Mouse (Mus musculus) midbrain, embryonic 14.5 days (tissue): ENCODE measurements around the gene Hlcs. TPM values are rescaled to one million over a fixed set of nuclear protein-coding genes. Genes with fewer than 3 reads are reported as not detected.
A peak's percentile ranks its signal among the peaks of the same experiment; 100 is the strongest.

ENCODE experiments used
- ATAC-seq: fragments of 200-750 bp; cut with Nextera tagmentation; 2 replicates; pipeline ENCODE4 v1.8.0; 2017; ENCODE audit warnings: moderate number of reproducible peaks, moderate library complexity; ENCODE audit not compliant: low FRiP score, low TSS enrichment
- DNase-seq: peaks from one replicate; pipeline ENCODE4 v3.0.0-alpha.2; 2015
- H3K27ac ChIP-seq: fragments of 300-500 bp; sonication (generic); replicated peaks from 2 replicates; pipeline ENCODE4 v1.5.1; 2014; ENCODE audit warnings: mild to moderate bottlenecking, low read depth, low read length, moderate library complexity
- H3K27me3 ChIP-seq: fragments of 300-500 bp; sonication (generic); 2 replicates; pipeline ENCODE4 v1.6.1; 2014; ENCODE audit warnings: low read length, control low read depth, mixed read lengths; ENCODE audit not compliant: control insufficient read depth, insufficient read depth
- H3K36me3 ChIP-seq: fragments of 300-500 bp; sonication (generic); 2 replicates; pipeline ENCODE4 v1.6.1; 2014; ENCODE audit warnings: low read length, control low read depth; ENCODE audit not compliant: control insufficient read depth, insufficient read depth
- H3K4me1 ChIP-seq: fragments of 300-500 bp; sonication (generic); 2 replicates; pipeline ENCODE4 v1.6.1; 2014; ENCODE audit warnings: mild to moderate bottlenecking, antibody characterized with exemption, low read length, control low read depth; ENCODE audit not compliant: control insufficient read depth, insufficient read depth
- H3K4me2 ChIP-seq: fragments of 300-500 bp; sonication (generic); 2 replicates; pipeline ENCODE4 v1.6.1; 2014; ENCODE audit warnings: mild to moderate bottlenecking, low read length, moderate library complexity
- H3K4me3 ChIP-seq: fragments of 300-500 bp; sonication (generic); replicated peaks from 2 replicates; pipeline ENCODE4 v1.5.1; 2014; ENCODE audit warnings: low read depth, low read length
- H3K9ac ChIP-seq: fragments of 300-500 bp; sonication (generic); replicated peaks from 2 replicates; pipeline ENCODE4 v1.6.1; 2014; ENCODE audit warnings: mild to moderate bottlenecking, low read length, moderate library complexity
- H3K9me3 ChIP-seq: fragments of 300-500 bp; sonication (generic); 2 replicates; pipeline ENCODE4 v1.6.1; 2016; ENCODE audit warnings: low read length, control low read depth, mixed read lengths; ENCODE audit not compliant: control insufficient read depth
- WGBS: fragments of 180-500 bp; shearing (Covaris S2); extraction: QIAGEN DNeasy Blood & Tissue Kit; methylation state at CpG from one replicate; pipeline ENCODE4 v1.1.7; 2014; 5-methylcytosine and 5-hydroxymethylcytosine counted together
- polyA plus RNA-seq: library from polyadenylated mRNA; unstranded; fragments of >200 nt; fragmentation: Nextera tagmentation; extraction: Ambion mirVana; gene quantifications from 2 replicates; pipeline ENCODE4 v1.2.1, GENCODE M21; 2014

The Hlcs gene
- polyA plus RNA-seq, 1 experiment from 2014 or later, result 7.2 TPM

GRCm38 (mm10) chr16:94302274-94303202, 10.8 kb downstream of the Hlcs start:
- no peaks in the 10 kb centered on the region for H3K36me3 ChIP-seq
- DNase-seq (peak; percentile 76), ATAC-seq (peak; percentile 46; the same call in 1 of the 2 replicates)
- peak overlapping the region; percentile 70 for H3K27ac ChIP-seq
- H3K4me3 ChIP-seq, result peak overlapping the region; percentile 15
- H3K9me3 ChIP-seq, result no peaks in the 10 kb centered on the region
- H3K27me3 ChIP-seq, result no peaks in the 10 kb centered on the region
- H3K4me2 ChIP-seq, result peak overlapping the region; percentile 54
- H3K9ac ChIP-seq, result peak overlapping the region; percentile 51; the same call in 1 of the 2 replicates
- 8% methylated on average over 30 of the region's 30 CpGs for WGBS
- H3K4me1 ChIP-seq, result peaks cover 13% of the 10 kb centered on the region

- H3K9me3 ChIP-seq, result no peaks in the 10 kb centered on the region
- no peak for DNase-seq
- 83% methylated on average over 5 of the region's 5 CpGs for WGBS
These were observed 11.7 kb downstream of the Hlcs start for GRCm38 (mm10) chr16:94301696-94302095.

GRCm38 (mm10) chr16:94301194-94301593, 12.2 kb downstream of the Hlcs start:
- H3K9me3 ChIP-seq, result no peaks in the 10 kb centered on the region
- DNase-seq (no peak), ATAC-seq (no peak)
- peaks cover 13% of the 10 kb centered on the region for H3K4me1 ChIP-seq
- no peak overlapping the region for H3K4me2 ChIP-seq
- H3K4me3 ChIP-seq, result no peak overlapping the region
- H3K27ac ChIP-seq, result no peak overlapping the region
- no peaks in the 10 kb centered on the region for H3K36me3 ChIP-seq
- H3K9ac ChIP-seq, result no peak overlapping the region
- 95% methylated on average over 4 of the region's 4 CpGs for WGBS
- no peaks in the 10 kb centered on the region for H3K27me3 ChIP-seq

More at GRCm38 (mm10) chr16:94301696-94302095, 11.7 kb downstream of the Hlcs start:
- Histone ChIP-seq H3K27me3 (no peaks in the 10 kb centered on the region), H3K27ac (no peak overlapping the region), H3K36me3 (no peaks in the 10 kb centered on the region), H3K4me1 (peaks cover 13% of the 10 kb centered on the region), H3K9ac (no peak overlapping the region), H3K4me3 (no peak overlapping the region), H3K4me2 (no peak overlapping the region)
- ATAC-seq, result no peak

GRCm38 (mm10) chr16:94299210-94299609, 14.2 kb downstream of the Hlcs start:
- H3K4me3 ChIP-seq, result no peak overlapping the region
- H3K9ac ChIP-seq, result no peak overlapping the region
- no peak overlapping the region for H3K27ac ChIP-seq
- H3K36me3 ChIP-seq, result no peaks in the 10 kb centered on the region
- H3K4me1 ChIP-seq, result peaks cover 13% of the 10 kb centered on the region
- ATAC-seq (no peak), DNase-seq (no peak)
- WGBS, result 75% methylated on average over 4 of the region's 4 CpGs
- no peaks in the 10 kb centered on the region for H3K9me3 ChIP-seq
- H3K27me3 ChIP-seq, result no peaks in the 10 kb centered on the region
- no peak overlapping the region for H3K4me2 ChIP-seq

- H3K9ac ChIP-seq, result no peak overlapping the region
- no peak for ATAC-seq
- no peaks in the 10 kb centered on the region for H3K36me3 ChIP-seq
- no peaks in the 10 kb centered on the region for H3K27me3 ChIP-seq
- no peak overlapping the region for H3K4me2 ChIP-seq
- DNase-seq, result no peak
- H3K9me3 ChIP-seq, result no peaks in the 10 kb centered on the region
- no peak overlapping the region for H3K4me3 ChIP-seq
- H3K27ac ChIP-seq, result no peak overlapping the region
- 92% methylated on average over 5 of the region's 5 CpGs for WGBS
- H3K4me1 ChIP-seq, result peaks cover 12% of the 10 kb centered on the region
These were observed 15.3 kb downstream of the Hlcs start for GRCm38 (mm10) chr16:94298081-94298480.

- no peaks in the 10 kb centered on the region for H3K9me3 ChIP-seq
- H3K27ac ChIP-seq, result no peak overlapping the region
- DNase-seq (no peak), ATAC-seq (no peak)
- WGBS, result 89% methylated on average over 4 of the region's 4 CpGs
- H3K27me3 ChIP-seq, result no peaks in the 10 kb centered on the region
- H3K36me3 ChIP-seq, result no peaks in the 10 kb centered on the region
- no peak overlapping the region for H3K9ac ChIP-seq
- H3K4me1 ChIP-seq, result 0 out of 2 replicates have a peak, but pooled peaks cover 5% of the 10 kb centered on the region
- no peak overlapping the region for H3K4me3 ChIP-seq
- H3K4me2 ChIP-seq, result no peak overlapping the region
These were observed 22.2 kb downstream of the Hlcs start for GRCm38 (mm10) chr16:94291141-94291540.

- 7% methylated on average over 51 of the region's 52 CpGs for WGBS
- Histone ChIP-seq H3K36me3 (no peaks in the 10 kb centered on the region), H3K9me3 (no peaks in the 10 kb centered on the region), H3K4me3 (peak overlapping the region; percentile 81), H3K27me3 (no peaks in the 10 kb centered on the region), H3K9ac (peak overlapping the region; percentile 83), H3K4me2 (peak overlapping the region; percentile 99), H3K27ac (peak overlapping the region; percentile 58), H3K4me1 (0 out of 2 replicates have a peak, but pooled peaks cover 5% of the 10 kb centered on the region)
- peak; percentile 96 for ATAC-seq
- peak; percentile 95 for DNase-seq
These were observed 23.0 kb downstream of the Hlcs start for GRCm38 (mm10) chr16:94290073-94290999.
